11 mouse cellular contexts compared by ENCODE assay signal in genomic region chr9:61102451-61103358, GRCm38 (mm10).
DNase-seq lines count a peak whose midpoint lies in the region; ATAC-seq and TF ChIP-seq lines count a peak whose summit lies in the region.
"Had no signal": no experiment of that assay in that cellular context is flagged by ENCODE, and none has a peak within 500 bp of the region (broad histone marks: within the 10 kb centered on the region; RNA-seq: fewer than 3 reads in every experiment).

No protein-coding gene starts in this region.

- no peaks in the 10 kb centered on the region for H3K36me3 ChIP-seq in ES-E14 (ENCODE audit: control insufficient read depth, insufficient read depth, low read length, poor library complexity, severe bottlenecking)
- H3K36me3 ChIP-seq in hindbrain, embryonic 11.5 days (ENCODE audit: control insufficient read depth, insufficient read depth, low read length): no peaks in the 10 kb centered on the region
- no peaks in the 10 kb centered on the region for H3K36me3 ChIP-seq in midbrain, embryonic 12.5 days
- no peaks in the 10 kb centered on the region for H3K36me3 ChIP-seq in liver, postnatal 0 days (replicated peaks; ENCODE audit: insufficient read depth, low read length)
- H3K36me3 ChIP-seq in kidney, adult 2 months (ENCODE audit: control insufficient read depth, insufficient read depth, low read length): no peaks in the 10 kb centered on the region

- H3K27ac ChIP-seq in ES-E14 (ENCODE audit: insufficient read depth, low read depth, low read length, poor library complexity, severe bottlenecking): no peak overlapping the region
- H3K27ac ChIP-seq in hindbrain, embryonic 11.5 days (ENCODE audit: low read depth, low read length): 0 out of 2 replicates have a peak overlapping the region, but pooled peaks have one; percentile 45
- peak overlapping the region; percentile 82 for H3K27ac ChIP-seq in midbrain, embryonic 12.5 days (replicated peaks)
- no peak overlapping the region for H3K27ac ChIP-seq in liver, postnatal 0 days (ENCODE audit: low read depth)
- H3K27ac ChIP-seq in kidney, adult 2 months (ENCODE audit: insufficient read depth, low read depth, low read length): no peak overlapping the region

- H3K4me2 ChIP-seq in hindbrain, embryonic 11.5 days (replicated peaks; ENCODE audit: low read depth, low read length): peak overlapping the region; percentile 9; the same call in 1 of the 2 replicates
- peak overlapping the region; percentile 28 for H3K4me2 ChIP-seq in midbrain, embryonic 12.5 days (replicated peaks)
- no peak overlapping the region for H3K4me2 ChIP-seq in liver, postnatal 0 days (ENCODE audit: low read depth, low read length)

- H3K9ac ChIP-seq in ES-E14 (ENCODE audit: insufficient read depth, low read depth, low read length, poor library complexity, severe bottlenecking): no peak overlapping the region
- no peak overlapping the region for H3K9ac ChIP-seq in hindbrain, embryonic 11.5 days (ENCODE audit: low read depth, low read length)
- no peak overlapping the region for H3K9ac ChIP-seq in midbrain, embryonic 12.5 days (replicated peaks)
- no peak overlapping the region for H3K9ac ChIP-seq in liver, postnatal 0 days (replicated peaks)

- WGBS in hindbrain, embryonic 11.5 days: 39% methylated on average over 24 of the region's 24 CpGs
- WGBS in midbrain, embryonic 12.5 days: 30% methylated on average over 24 of the region's 24 CpGs
- WGBS in liver, postnatal 0 days (ENCODE audit: insufficient replicate concordance): 77% methylated on average over 24 of the region's 24 CpGs
- WGBS in kidney, adult 2 months: 64% methylated on average over 24 of the region's 24 CpGs

- H3K4me3 ChIP-seq in ES-E14 (ENCODE audit: insufficient read depth in 1 of 2, low read depth in 1 of 2, low read length in 2 of 2, poor library complexity in 1 of 2, severe bottlenecking in 1 of 2): no peak overlapping the region
- no peak overlapping the region for H3K4me3 ChIP-seq in hindbrain, embryonic 11.5 days (ENCODE audit: low read depth, low read length)
- H3K4me3 ChIP-seq in midbrain, embryonic 12.5 days: no peak overlapping the region
- no peak overlapping the region for H3K4me3 ChIP-seq in liver, postnatal 0 days (ENCODE audit: low read depth, low read length)
- no peak overlapping the region for H3K4me3 ChIP-seq in kidney, adult 2 months (ENCODE audit: insufficient read depth, low read depth, low read length)
- H3K4me3 ChIP-seq: erythroblast, embryonic 14.5 days had no signal

- peak; percentile 22 for DNase-seq in ES-E14 (ENCODE audit: low read depth, low spot score)
- DNase-seq in embryo, embryonic 9.5 days (ENCODE audit: extremely low spot score): peak; percentile 40
- peak; percentile 51 for DNase-seq in hindbrain, embryonic 11.5 days (ENCODE audit: low spot score)
- no peak for DNase-seq in liver, postnatal 0 days
- no peak for DNase-seq in layer of hippocampus, adult 9-11 months
- no peak for DNase-seq in kidney, adult 2 months

- no peak for TF ChIP-seq POLR2A in kidney, adult 2 months (IDR thresholded peaks at IDR 0.05; ENCODE audit: low read depth, low read length)

- ATAC-seq in hindbrain, embryonic 11.5 days (ENCODE audit: low FRiP score): peak; percentile 57; the same call in 1 of the 2 replicates
- ATAC-seq in midbrain, embryonic 12.5 days (ENCODE audit: low FRiP score, low read depth): peak; percentile 78
- no peak for ATAC-seq in liver, postnatal 0 days
- ATAC-seq in frontal cortex, adult (ENCODE audit: low TSS enrichment): no peak; the same call in 1 of the 2 replicates
- ATAC-seq: CD4-positive, CD25-positive, alpha-beta regulatory T cell, adult 4 months; inflammation-experienced regulatory T-cells, adult 6 months had no signal

- no peak for TF ChIP-seq CTCF in liver, postnatal 0 days (IDR thresholded peaks at IDR 0.05; ENCODE audit: low read depth)
- TF ChIP-seq CTCF in kidney, adult 2 months (conservative IDR thresholded peaks at IDR 0.05; ENCODE audit: insufficient read depth, insufficient read length, low read depth, low read length): no peak

- in situ Hi-C loops in ES-E14 (cut with MboI; ENCODE audit: low sequenced_read_pairs in 2 of 2, unreplicated experiment in 2 of 2): no loop called here

- peaks cover 0 to 2% of the 10 kb centered on the region in 2 experiments; a peak in 1 of 4 replicates for H3K4me1 ChIP-seq in ES-E14 (ENCODE audit: control insufficient read depth in 2 of 2, insufficient read depth in 2 of 2, low read length in 2 of 2, poor library complexity in 1 of 2)
- peaks cover 8% of the 10 kb centered on the region; the same call in 1 of the 2 replicates for H3K4me1 ChIP-seq in hindbrain, embryonic 11.5 days (replicated peaks; ENCODE audit: control insufficient read depth, insufficient read depth, low read length)
- peaks cover 47% of the 10 kb centered on the region for H3K4me1 ChIP-seq in midbrain, embryonic 12.5 days
- H3K4me1 ChIP-seq in liver, postnatal 0 days (ENCODE audit: insufficient read depth): no peaks in the 10 kb centered on the region
- H3K4me1 ChIP-seq in kidney, adult 2 months (ENCODE audit: control insufficient read depth, insufficient read depth, low read length): no peaks in the 10 kb centered on the region

- H3K9me3 ChIP-seq in ES-E14 (ENCODE audit: control insufficient read depth, insufficient read depth, low read depth, low read length): no peaks in the 10 kb centered on the region
- no peaks in the 10 kb centered on the region for H3K9me3 ChIP-seq in hindbrain, embryonic 11.5 days (ENCODE audit: control insufficient read depth, low read length)
- H3K9me3 ChIP-seq in midbrain, embryonic 12.5 days: no peaks in the 10 kb centered on the region
- no peaks in the 10 kb centered on the region for H3K9me3 ChIP-seq in liver, postnatal 0 days (ENCODE audit: low read length)

- TF ChIP-seq EP300 in liver, postnatal 0 days (IDR thresholded peaks at IDR 0.05; ENCODE audit: low read depth): no peak

- H3K27me3 ChIP-seq in hindbrain, embryonic 11.5 days (ENCODE audit: control insufficient read depth, insufficient read depth, low read length): peaks cover 3% of the 10 kb centered on the region; the same call in 1 of the 2 replicates
- H3K27me3 ChIP-seq in midbrain, embryonic 12.5 days: peaks cover 23% of the 10 kb centered on the region
- no peaks in the 10 kb centered on the region for H3K27me3 ChIP-seq in liver, postnatal 0 days (ENCODE audit: insufficient read depth, low read length)
- H3K27me3 ChIP-seq in kidney, adult 2 months (replicated peaks; ENCODE audit: control insufficient read depth, insufficient read depth, low read length): no peaks in the 10 kb centered on the region

TF ChIP-seq in ES-E14, 5 proteins besides CTCF, POLR2A, EP300 and RAD21:
- TF ChIP-seq ZNF384 (IDR thresholded peaks at IDR 0.05; ENCODE audit: low read depth, low read length) (no peak), CHD2 (IDR thresholded peaks at IDR 0.05; ENCODE audit: low read depth, low read length) (no peak), MAFK (IDR thresholded peaks at IDR 0.05; ENCODE audit: insufficient read depth, low read depth, low read length) (no peak), ZC3H11A (IDR thresholded peaks at IDR 0.05; ENCODE audit: borderline replicate concordance, low read depth, low read length) (no peak)

Comparison
In these comparisons a context has a peak if more than half of its experiments do, and no peak if none do; other contexts are left out.
1. DNase-seq: peak in ES-E14 (single experiment), embryo, embryonic 9.5 days (single experiment) and hindbrain, embryonic 11.5 days (single experiment); none in liver, postnatal 0 days (single experiment), layer of hippocampus, adult 9-11 months (single experiment) and kidney, adult 2 months (single experiment).
2. H3K27ac ChIP-seq: peak in hindbrain, embryonic 11.5 days (single experiment) and midbrain, embryonic 12.5 days (single experiment); none in ES-E14 (single experiment), liver, postnatal 0 days (single experiment) and kidney, adult 2 months (single experiment).
3. ATAC-seq: peak in hindbrain, embryonic 11.5 days (single experiment) and midbrain, embryonic 12.5 days (single experiment); none in liver, postnatal 0 days (single experiment) and frontal cortex, adult (single experiment).